In the genomic region with DNA sequence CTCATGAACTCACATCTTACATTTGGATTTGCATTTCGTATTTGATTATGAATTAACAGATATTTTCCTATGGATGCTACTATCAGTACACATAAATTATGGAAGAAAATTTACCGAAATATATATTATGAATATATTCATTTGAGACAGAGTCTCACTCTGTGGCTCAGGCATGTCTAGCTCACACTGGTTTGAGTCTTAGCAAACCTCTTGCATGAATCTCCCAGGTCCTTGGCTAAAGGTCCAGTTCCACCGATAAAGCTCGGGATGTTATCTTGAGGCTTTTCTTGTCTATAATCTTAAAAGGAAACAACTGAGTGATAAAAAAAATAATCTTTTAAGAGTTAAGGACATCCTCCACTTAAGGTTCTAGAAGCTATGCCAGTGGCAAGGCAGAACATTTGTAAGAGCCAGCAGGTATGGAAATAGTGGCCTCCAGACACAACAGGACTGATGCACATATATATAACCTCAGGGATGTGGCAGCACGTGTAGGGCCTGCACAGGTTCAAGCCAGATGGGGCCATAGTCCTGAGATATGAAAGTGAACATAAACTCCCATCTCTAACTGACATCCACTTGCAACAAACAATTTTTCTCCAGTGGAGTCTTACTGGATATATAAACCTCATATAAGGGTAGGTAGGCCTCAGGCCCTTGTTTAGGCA, we compare ENCODE assay signal across 34 mouse cellular contexts. TPM values are rescaled to one million over a fixed set of nuclear protein-coding genes. Genes with fewer than 3 reads are reported as not detected.
"Had no signal": no experiment of that assay in that cellular context is flagged by ENCODE, and none has a peak within 500 bp of the region (broad histone marks: within the 10 kb centered on the region; RNA-seq: fewer than 3 reads in every experiment).

No protein-coding gene starts in this region.

- DNase-seq: cerebellum, adult 8-10 months; cerebellum, adult 9-10 months; cerebellum, adult 9-11 months; cerebellum, postnatal 10 days; cerebellum, postnatal 14 days; cerebellum, postnatal 25 days; cerebellum, postnatal 36 days; embryo, embryonic 11 days; forebrain, postnatal 0 days; gastrocnemius, adult 2 months; gastrocnemius, postnatal 10 days; gastrocnemius, postnatal 14 days; gastrocnemius, postnatal 25 days; gastrocnemius, postnatal 36 days; heart, adult 11 months; heart, adult 18-20 months; heart, adult 2 months had no signal

- H3K4me3 ChIP-seq: embryonic facial prominence, embryonic 10.5 days; embryonic facial prominence, embryonic 12.5 days; embryonic facial prominence, embryonic 13.5 days; embryonic facial prominence, embryonic 15.5 days; erythroblast, embryonic 14.5 days; forebrain, embryonic 10.5 days; forebrain, embryonic 12.5 days; forebrain, embryonic 13.5 days; forebrain, embryonic 15.5 days; gastrocnemius, adult 2 months; heart, adult 2 months had no signal

- H3K27ac ChIP-seq: embryonic facial prominence, embryonic 10.5 days; embryonic facial prominence, embryonic 12.5 days; embryonic facial prominence, embryonic 13.5 days; embryonic facial prominence, embryonic 15.5 days; forebrain, embryonic 10.5 days; forebrain, embryonic 12.5 days; forebrain, embryonic 13.5 days; forebrain, embryonic 15.5 days; gastrocnemius, adult 2 months; heart, adult 2 months had no signal

- H3K4me2 ChIP-seq: embryonic facial prominence, embryonic 12.5 days; embryonic facial prominence, embryonic 13.5 days; embryonic facial prominence, embryonic 15.5 days; forebrain, embryonic 12.5 days; forebrain, embryonic 13.5 days; forebrain, embryonic 15.5 days had no signal

- H3K4me1 ChIP-seq: embryonic facial prominence, embryonic 10.5 days; embryonic facial prominence, embryonic 12.5 days; embryonic facial prominence, embryonic 13.5 days; embryonic facial prominence, embryonic 15.5 days; forebrain, embryonic 10.5 days; forebrain, embryonic 12.5 days; forebrain, embryonic 13.5 days; forebrain, embryonic 15.5 days had no signal

- H3K9ac ChIP-seq: embryonic facial prominence, embryonic 12.5 days; embryonic facial prominence, embryonic 13.5 days; embryonic facial prominence, embryonic 15.5 days; forebrain, embryonic 12.5 days; forebrain, embryonic 13.5 days; forebrain, embryonic 15.5 days; forebrain, postnatal 0 days had no signal

- H3K27me3 ChIP-seq: embryonic facial prominence, embryonic 12.5 days; embryonic facial prominence, embryonic 13.5 days; embryonic facial prominence, embryonic 15.5 days; forebrain, embryonic 12.5 days; forebrain, embryonic 13.5 days; forebrain, embryonic 15.5 days had no signal

- H3K9me3 ChIP-seq: embryonic facial prominence, embryonic 10.5 days; embryonic facial prominence, embryonic 12.5 days; embryonic facial prominence, embryonic 13.5 days; embryonic facial prominence, embryonic 15.5 days; forebrain, embryonic 10.5 days; forebrain, embryonic 12.5 days; forebrain, embryonic 13.5 days; forebrain, embryonic 15.5 days had no signal

- ATAC-seq: forebrain, embryonic 13.5 days; forebrain, embryonic 14.5 days; forebrain, embryonic 15.5 days; forebrain, embryonic 16.5 days; forebrain, postnatal 0 days had no signal

RNA-seq across cellular contexts. Expression of gene Asdurf, which starts 27.5 kb away (rescaled TPM):
- polyA plus RNA-seq: cortical plate, adult 2 months; embryonic facial prominence, embryonic 10.5 days; embryonic facial prominence, embryonic 11.5 days; embryonic facial prominence, embryonic 12.5 days; erythroblast, embryonic 14.5 days; forebrain, embryonic 10.5 days; forebrain, embryonic 11.5 days; forebrain, embryonic 12.5 days; frontal cortex, adult 2 months; gonadal fat pad, adult 2 months; heart, adult 2 months had no signal

RNA-seq across cellular contexts. Expression of gene Gm28551, which starts 27.5 kb away (rescaled TPM):
- polyA plus RNA-seq: erythroblast, embryonic 14.5 days; gonadal fat pad, adult 2 months had no signal

RNA-seq across cellular contexts. Expression of gene Gm28778, which starts 28.1 kb away (rescaled TPM):
- polyA plus RNA-seq: embryonic facial prominence, embryonic 10.5 days; embryonic facial prominence, embryonic 11.5 days; embryonic facial prominence, embryonic 12.5 days; embryonic facial prominence, embryonic 13.5 days; embryonic facial prominence, embryonic 14.5 days; embryonic facial prominence, embryonic 15.5 days; erythroblast, embryonic 14.5 days; forebrain, embryonic 10.5 days; forebrain, embryonic 11.5 days; forebrain, embryonic 12.5 days; forebrain, embryonic 13.5 days; forebrain, embryonic 14.5 days; forebrain, embryonic 15.5 days; forebrain, embryonic 16.5 days; forebrain, postnatal 0 days; frontal cortex, adult 2 months had no signal
